Mouse (Mus musculus): ENCODE measurements around the gene Plekhh2. TPM values are rescaled to one million over a fixed set of nuclear protein-coding genes. Genes with fewer than 3 reads are reported as not detected.
A peak's percentile ranks its signal among the peaks of the same experiment; 100 is the strongest.

The Plekhh2 gene
- total and polyA plus RNA-seq, 3 experiments = 0.21 to 1.7 (median 1.1) TPM

- peaks cover 7% of the 10 kb centered on the region for H3K9me3 ChIP-seq (replicated peaks; ENCODE audit: low read length)
- in situ Hi-C loops (cut with MboI; ENCODE audit: low pct_ligation_motif_present, low pct_unique_long_range_greater_than_20kb, low sequenced_read_pairs) (no loop called here), dilution Hi-C loops (cut with MboI; ENCODE audit: extremely low pct_ligation_motif_present, extremely low pct_unique_long_range_greater_than_20kb, low sequenced_read_pairs) (no loop called here)
- peak within 1 kb of the TSS; percentile 52 for H3K9ac ChIP-seq (ENCODE audit: insufficient read depth, low read depth)
- H3K4me2 ChIP-seq (ENCODE audit: insufficient read depth, low read depth, poor library complexity, severe bottlenecking) = peak within 1 kb of the TSS; percentile 62
- no peaks in the 10 kb centered on the region for H3K27me3 ChIP-seq (replicated peaks)
- H3K79me2 ChIP-seq (replicated peaks; ENCODE audit: control insufficient read depth, extremely low read depth, insufficient read depth, poor library complexity, severe bottlenecking) = no peaks in the 10 kb centered on the region
- H3K27ac ChIP-seq (ENCODE audit: insufficient read depth, low read depth) = peak within 1 kb of the TSS; percentile 60
- peak within 1 kb of the TSS; percentile 66 to 86 (median 66) for H3K4me3 ChIP-seq (replicated peaks in 1 of 3; ENCODE audit: low read depth in 2 of 3, low read length in 2 of 3, poor library complexity in 1 of 3)
- peaks cover 3 to 6% of the 10 kb centered on the region in 2 experiments; a peak in 3 of 4 replicates for H3K4me1 ChIP-seq (ENCODE audit: control insufficient read depth in 1 of 2, insufficient read depth in 2 of 2)
- peak; percentile 96 for TF ChIP-seq MXI1 (IDR thresholded peaks at IDR 0.05; ENCODE audit: low read depth, low read length)
- no peak for TF ChIP-seq MYC (IDR thresholded peaks at IDR 0.05; ENCODE audit: low read depth, low read length)
- no peak for TF ChIP-seq CHD2 (IDR thresholded peaks at IDR 0.05; ENCODE audit: low read length)
- no peak for TF ChIP-seq SMC3 (IDR thresholded peaks at IDR 0.05; ENCODE audit: low read depth, low read length)
- TF ChIP-seq USF2 (conservative IDR thresholded peaks at IDR 0.05; ENCODE audit: low read depth, low read length) = no peak
- TF ChIP-seq MAX (IDR thresholded peaks at IDR 0.05; ENCODE audit: low read length) = no peak
- TF ChIP-seq CHD1 (IDR thresholded peaks at IDR 0.05; ENCODE audit: low read depth, low read length) = no peak
- TF ChIP-seq MAZ (IDR thresholded peaks at IDR 0.05; ENCODE audit: low read depth, low read length) = no peak
- no peak for TF ChIP-seq EP300 (IDR thresholded peaks at IDR 0.05; ENCODE audit: low read length)
- TF ChIP-seq TBP (conservative IDR thresholded peaks at IDR 0.05; ENCODE audit: low read depth, low read length) = 0 out of 2 replicates have a peak, but pooled peaks have one; percentile 20
- TF ChIP-seq RCOR1 (conservative IDR thresholded peaks at IDR 0.05; ENCODE audit: low read depth, low read length) = no peak
- 0 out of 2 replicates have a peak, but pooled peaks have one; percentile 32 for TF ChIP-seq POLR2A (IDR thresholded peaks at IDR 0.05; ENCODE audit: low read depth, low read length)
- TF ChIP-seq ETS1 (conservative IDR thresholded peaks at IDR 0.05; ENCODE audit: low read depth, low read length) = no peak
- no peak for TF ChIP-seq RAD21 (IDR thresholded peaks at IDR 0.05; ENCODE audit: low read depth, low read length)
- no peak for TF ChIP-seq E2F4 (IDR thresholded peaks at IDR 0.05; ENCODE audit: insufficient replicate concordance, low read depth, low read length)
- no peak for TF ChIP-seq POLR2AphosphoS2 (IDR thresholded peaks at IDR 0.05; ENCODE audit: low read depth, low read length)
- no peak for TF ChIP-seq ZKSCAN1 (IDR thresholded peaks at IDR 0.05; ENCODE audit: borderline replicate concordance, low read depth, low read length)
- TF ChIP-seq TCF12 (IDR thresholded peaks at IDR 0.05; ENCODE audit: low read depth, low read length) = no peak
- TF ChIP-seq JUND (conservative IDR thresholded peaks at IDR 0.05; ENCODE audit: low read depth, low read length) = no peak
- no peak for TF ChIP-seq MEF2A (IDR thresholded peaks at IDR 0.05; ENCODE audit: borderline replicate concordance, low read depth, low read length)
- TF ChIP-seq JUN (IDR thresholded peaks at IDR 0.05; ENCODE audit: insufficient read depth, low read depth, low read length) = no peak
- no peak for TF ChIP-seq ZNF384 (IDR thresholded peaks at IDR 0.05; ENCODE audit: low read depth, low read length)
- peak; percentile 87; the same call in 1 of the 2 replicates for TF ChIP-seq KAT2A (IDR thresholded peaks at IDR 0.05; ENCODE audit: insufficient replicate concordance, low read length)
- TF ChIP-seq CTCF (conservative IDR thresholded peaks at IDR 0.05 in 1 of 2, IDR thresholded peaks at IDR 0.05 in 1 of 2; ENCODE audit: low read depth in 2 of 2, low read length in 2 of 2) = no peak
- 0 out of 2 replicates have a peak, but pooled peaks have one; percentile 12 for TF ChIP-seq NRF1 (IDR thresholded peaks at IDR 0.05; ENCODE audit: low read depth, low read length)
- no peak for TF ChIP-seq UBTF (IDR thresholded peaks at IDR 0.05; ENCODE audit: low read depth, low read length)
- TF ChIP-seq NELFE (IDR thresholded peaks at IDR 0.05; ENCODE audit: low read depth, low read length) = peak; percentile 25; the same call in 1 of the 2 replicates
- TF ChIP-seq ELF1 (IDR thresholded peaks at IDR 0.05; ENCODE audit: low read depth, low read length) = peak; percentile 45; the same call in 1 of the 2 replicates
- no peak for TF ChIP-seq USF1 (IDR thresholded peaks at IDR 0.05; ENCODE audit: low read depth, low read length)
- TF ChIP-seq GABPA (IDR thresholded peaks at IDR 0.05; ENCODE audit: insufficient replicate concordance, low read depth, low read length) = no peak; the same call in 1 of the 2 replicates
- no peak; the same call in none of the 2 replicates for TF ChIP-seq SIN3A (IDR thresholded peaks at IDR 0.05; ENCODE audit: low read length)
- TF ChIP-seq PAX5 (IDR thresholded peaks at IDR 0.05; ENCODE audit: low read length) = no peak
- no peak for TF ChIP-seq ZC3H11A (IDR thresholded peaks at IDR 0.05; ENCODE audit: low read depth, low read length)
- no peak; the same call in 1 of the 2 replicates for TF ChIP-seq ZMIZ1 (IDR thresholded peaks at IDR 0.05; ENCODE audit: low read depth, low read length)
- no peak for TF ChIP-seq MAFK (IDR thresholded peaks at IDR 0.05; ENCODE audit: insufficient replicate concordance, low read length)
- TF ChIP-seq BHLHE40 (IDR thresholded peaks at IDR 0.05; ENCODE audit: low read depth, low read length) = no peak
- no peak for TF ChIP-seq IRF4 (IDR thresholded peaks at IDR 0.05; ENCODE audit: low read depth, low read length)
- peak; percentile 99 for TF ChIP-seq HCFC1 (IDR thresholded peaks at IDR 0.05; ENCODE audit: low read depth, low read length)
- peaks cover 0 to 4% of the 10 kb centered on the region in 2 experiments for H3K36me3 ChIP-seq (replicated peaks in 1 of 2; ENCODE audit: control insufficient read depth in 1 of 2, insufficient read depth in 1 of 2, low read length in 1 of 2)
- peak; percentile 97 for DNase-seq (ENCODE audit: extremely low read depth)
These were observed 114.7 kb downstream of the Plekhh2 start, which contains the start of gene Dync2li1 for GRCm38 (mm10) chr17:84626276-84626856. TSS of gene Dync2li1 (plus strand) at chr17:84626496.
